Mouse (Mus musculus) lung, postnatal 10 days (tissue): ENCODE measurements around the gene Pole3.

Experiments
- DNase-seq: peaks from one replicate; pipeline ENCODE4 v3.0.0; 2021

The Pole3 gene

DNA sequence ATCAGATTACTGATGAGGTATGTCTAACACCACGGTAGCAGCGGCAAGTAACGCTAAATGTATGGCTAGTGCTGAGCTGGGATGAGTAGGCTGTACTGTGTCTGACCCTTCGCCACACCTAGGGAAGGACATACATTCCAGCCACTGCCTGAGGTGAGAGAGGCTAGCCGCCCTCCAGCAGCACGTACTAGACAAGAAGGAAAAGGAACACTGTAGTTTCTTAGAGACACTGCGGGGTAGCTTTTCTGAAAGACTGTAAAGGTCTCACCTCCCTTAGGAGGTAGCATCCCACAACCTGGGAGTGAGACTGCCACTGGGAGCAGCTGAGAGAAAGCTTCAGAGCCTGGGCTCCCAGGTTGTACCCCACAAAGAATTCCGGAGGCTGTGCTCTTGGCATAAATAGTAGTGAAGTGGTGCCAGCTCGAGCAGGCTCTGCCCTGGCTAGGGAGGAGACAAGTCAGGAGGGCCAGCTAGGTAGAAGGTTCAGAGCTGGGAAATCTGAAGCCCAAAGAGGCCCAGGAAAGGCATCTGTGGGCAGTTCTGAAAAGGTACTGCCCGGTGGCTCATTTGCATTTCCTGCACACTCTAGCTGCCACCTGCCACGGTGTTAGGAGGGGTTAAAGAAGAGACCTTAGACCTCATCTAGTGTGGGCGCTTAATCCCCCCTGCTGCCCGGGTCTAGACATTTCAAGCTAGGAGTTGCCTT is 6.3 kb downstream of the Pole3 start:
- DNase-seq: peak; percentile 36

DNA sequence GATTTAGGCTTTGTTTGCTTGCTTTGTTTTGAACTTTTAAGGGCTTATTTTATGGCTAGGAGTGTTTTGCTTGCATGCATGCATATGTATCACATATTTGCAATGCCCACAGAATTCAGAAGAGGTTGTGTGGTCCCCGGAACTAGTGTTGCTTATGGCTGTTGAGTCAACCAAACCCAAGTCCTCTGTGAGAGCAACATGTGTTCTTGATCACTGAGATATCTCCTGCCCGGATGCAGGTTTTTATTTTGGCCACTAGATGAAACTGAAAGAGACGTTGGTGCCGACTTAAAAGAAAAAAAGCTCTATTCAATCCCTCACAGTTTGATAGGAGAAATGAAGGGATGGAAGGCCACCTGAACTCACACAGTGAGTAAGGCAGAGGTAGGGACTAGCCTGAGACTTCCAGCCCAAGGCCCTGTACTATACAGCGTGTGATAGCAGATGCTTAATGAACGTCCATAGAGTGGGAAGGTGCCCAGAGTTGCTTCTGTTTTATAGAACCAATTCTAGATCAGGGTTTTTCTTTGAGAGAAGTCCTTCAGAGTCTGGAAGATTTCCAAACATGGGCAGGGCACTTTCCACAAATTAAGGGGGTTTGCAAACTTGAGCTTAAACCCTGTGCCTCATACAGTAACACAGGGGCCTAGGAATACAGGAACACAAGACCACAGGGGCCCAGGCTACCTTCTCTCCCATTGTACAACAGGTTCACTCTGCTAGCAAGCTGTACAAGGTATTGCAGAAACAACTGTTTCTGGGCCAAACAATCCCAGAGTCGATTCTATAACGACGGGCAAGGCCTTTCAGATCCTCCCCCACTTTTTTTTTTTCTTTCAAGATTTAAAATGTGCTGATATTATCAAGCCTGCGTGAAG is 7.1 kb downstream of the Pole3 start:
- DNase-seq: no peak

- DNase-seq: peak; percentile 25
Measured at GRCm38 (mm10) chr4:62517046-62517445, 7.8 kb downstream of the Pole3 start.

- no peak for DNase-seq
Measured at GRCm38 (mm10) chr4:62516579-62516978, 8.3 kb downstream of the Pole3 start.

DNA sequence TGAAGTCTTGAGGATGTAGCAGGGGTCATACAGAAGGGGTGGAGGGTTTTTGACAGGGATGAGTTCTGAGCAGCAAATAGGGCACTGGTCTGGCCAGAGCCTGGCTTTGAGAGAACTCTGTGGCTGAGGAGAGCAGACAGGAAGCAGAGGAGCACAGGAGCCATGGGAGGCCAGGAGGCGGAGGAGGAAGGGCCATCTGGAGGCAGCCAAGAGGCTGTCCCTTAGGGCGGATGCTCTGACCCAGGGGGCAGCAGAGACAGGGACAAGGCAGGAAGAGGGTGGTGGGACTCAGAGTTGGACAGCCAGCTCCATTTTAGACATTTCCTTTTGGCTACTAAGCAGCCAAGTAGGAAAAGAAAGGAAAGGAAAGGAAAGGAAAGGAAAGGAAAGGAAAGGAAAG is 8.8 kb downstream of the Pole3 start:
- DNase-seq: peak; percentile 78

GRCm38 (mm10) chr4:62515490-62515889 is 9.4 kb downstream of the Pole3 start:
- DNase-seq: no peak

DNA sequence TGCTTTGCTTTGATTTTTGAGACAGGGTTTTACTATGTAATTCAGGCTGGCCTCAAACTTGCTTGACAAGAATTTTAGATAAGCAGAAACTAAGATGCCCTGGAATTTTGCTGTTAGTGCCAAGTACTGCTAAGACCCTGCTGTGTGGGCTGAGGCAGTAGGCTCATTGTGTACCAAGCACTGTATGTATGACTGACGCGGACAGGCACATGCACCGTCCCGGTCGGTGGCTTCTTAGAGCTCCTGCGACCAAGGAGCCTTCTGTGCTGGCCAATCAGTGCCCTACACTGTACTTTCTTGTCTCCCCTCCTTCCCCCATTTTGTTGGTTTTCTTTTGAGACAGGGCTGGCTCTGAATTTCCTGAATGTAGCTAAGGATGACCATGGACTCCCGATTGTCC is 9.9 kb downstream of the Pole3 start:
- DNase-seq: no peak

DNA sequence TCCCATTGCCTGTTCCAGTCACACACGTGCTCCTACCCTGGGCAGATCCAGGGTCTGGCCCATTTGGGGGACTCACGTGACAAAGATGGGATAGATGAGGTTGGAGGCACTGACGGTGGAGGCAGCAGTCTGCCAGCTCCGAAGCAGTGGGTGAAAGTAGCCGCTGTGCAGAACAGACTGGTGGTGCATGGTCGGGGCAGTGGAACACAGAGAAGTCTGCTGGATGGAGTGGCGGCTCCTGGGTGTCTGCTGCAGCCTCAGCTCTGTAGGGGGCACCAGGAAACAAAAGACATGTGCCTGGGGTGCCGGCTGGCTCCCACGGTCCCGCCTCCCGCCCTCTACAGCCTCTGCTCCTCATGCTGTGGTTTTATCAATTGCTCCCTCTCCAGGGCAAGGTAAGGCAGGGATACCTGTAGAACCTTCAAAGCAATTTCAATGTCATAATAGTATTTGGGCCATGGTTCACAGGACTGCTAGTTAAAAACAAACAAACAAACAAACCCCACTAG is 10.8 kb downstream of the Pole3 start:
- no peak for DNase-seq

DNA sequence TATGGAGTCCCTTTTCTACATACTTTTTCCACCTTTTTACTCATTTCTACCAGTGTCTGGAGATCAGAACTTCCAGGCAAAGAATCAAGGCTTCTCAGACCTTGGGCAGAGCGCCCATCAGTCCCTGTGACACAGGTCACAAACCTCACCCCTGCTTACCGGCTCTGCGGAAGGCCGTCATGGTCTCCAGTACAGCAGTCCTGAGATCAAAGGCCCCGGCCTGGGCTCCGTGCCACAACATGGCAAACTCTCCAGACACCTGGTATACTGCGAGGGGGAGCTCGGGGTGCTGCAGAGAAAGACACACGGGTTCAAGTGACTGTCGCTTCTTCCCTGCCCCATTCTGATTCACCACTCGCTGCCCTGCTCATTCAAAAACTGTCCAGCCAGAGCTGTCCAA is 14.9 kb downstream of the Pole3 start:
- no peak for DNase-seq

DNA sequence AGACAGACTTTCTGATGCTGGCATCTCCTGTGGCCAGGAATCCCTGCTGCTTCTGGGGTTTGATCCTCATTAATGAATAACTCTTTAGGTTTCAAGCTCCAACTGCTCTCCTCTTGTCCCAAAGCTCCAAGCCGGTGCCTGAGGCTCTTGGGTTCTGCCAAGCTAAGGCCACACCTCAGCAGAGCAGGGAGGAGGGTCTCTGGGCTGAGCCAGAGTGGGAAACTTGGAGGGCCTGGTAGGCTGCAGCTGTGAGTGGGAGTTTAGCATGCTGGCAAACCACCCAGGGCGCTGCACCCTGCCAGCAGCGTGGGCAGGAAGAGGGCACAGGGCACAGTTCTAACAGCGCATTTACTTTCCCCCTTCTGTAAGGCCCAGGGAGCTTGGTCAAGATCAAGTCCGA is 16.0 kb downstream of the Pole3 start:
- DNase-seq: no peak

DNA sequence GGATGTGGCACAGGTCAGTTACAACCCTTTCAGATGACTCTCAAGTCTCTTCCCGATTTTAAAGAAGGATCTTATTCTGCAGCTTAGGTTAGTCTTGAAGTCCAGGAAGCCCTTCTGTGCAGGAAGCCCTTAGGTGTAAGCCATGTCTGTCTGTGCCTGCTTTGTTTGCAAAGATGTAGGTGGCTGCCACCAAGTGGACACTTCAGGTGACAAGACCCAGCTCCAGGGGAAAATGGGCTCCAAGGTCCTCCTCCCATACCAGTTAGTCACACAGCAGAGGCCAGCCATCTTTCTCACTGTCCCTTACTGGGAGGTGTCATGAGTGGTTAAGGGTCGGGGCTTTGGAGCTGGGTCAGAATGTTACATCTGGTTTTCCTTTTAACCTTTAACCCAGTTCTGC is 18.1 kb downstream of the Pole3 start:
- DNase-seq: no peak

DNA sequence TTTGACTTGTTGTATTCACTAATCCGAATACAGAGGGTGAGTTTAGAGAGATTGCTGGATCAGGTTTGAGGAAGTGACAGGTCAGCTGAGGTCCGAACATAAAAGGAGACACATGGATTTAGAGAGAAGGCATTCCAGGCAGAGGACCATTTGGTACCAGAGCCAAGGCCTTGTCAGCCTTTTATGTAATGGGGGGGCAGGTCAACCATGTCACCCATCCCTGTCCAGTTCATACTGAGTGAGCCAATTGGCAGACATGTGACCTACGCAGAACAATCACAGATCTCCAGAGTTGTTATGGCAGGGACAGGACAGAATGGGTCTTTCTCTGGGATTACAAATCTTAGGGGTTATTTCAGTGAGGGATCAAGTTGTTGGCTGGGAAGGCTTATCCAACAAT is 18.9 kb downstream of the Pole3 start:
- DNase-seq: no peak

DNA sequence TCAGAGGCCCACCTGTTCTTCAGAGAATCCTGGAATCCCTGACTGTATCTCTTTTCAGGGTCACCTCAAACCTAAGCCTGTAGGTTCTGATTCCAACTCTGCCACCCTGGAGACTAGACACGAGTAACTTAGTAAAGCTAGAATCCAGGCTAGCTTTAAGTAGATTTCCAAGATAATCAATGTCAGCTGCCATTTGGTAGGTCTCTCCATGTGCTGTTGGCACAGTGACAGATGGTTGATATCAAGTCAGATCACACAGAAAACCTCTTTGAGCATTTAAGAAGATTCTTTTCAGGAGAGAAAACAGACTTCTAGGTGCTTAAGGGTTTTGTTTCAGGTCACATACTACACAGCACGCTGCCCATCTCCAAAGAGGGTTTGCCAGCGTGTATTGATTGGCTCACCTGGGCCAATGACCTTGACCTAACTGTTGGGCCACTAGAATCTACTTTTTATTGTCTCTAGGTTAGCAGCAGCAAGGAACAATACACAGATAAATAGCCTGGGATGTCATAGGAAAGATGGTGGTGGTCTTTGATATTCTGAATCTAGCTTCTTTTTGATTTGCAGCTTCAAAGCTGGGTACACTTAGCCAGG is 21.4 kb downstream of the Pole3 start, which contains the start of gene Hdhd3:
TSS of gene Hdhd3 (minus strand) at position 94 of the 597 bp plus-strand sequence.
- DNase-seq: no peak

DNA sequence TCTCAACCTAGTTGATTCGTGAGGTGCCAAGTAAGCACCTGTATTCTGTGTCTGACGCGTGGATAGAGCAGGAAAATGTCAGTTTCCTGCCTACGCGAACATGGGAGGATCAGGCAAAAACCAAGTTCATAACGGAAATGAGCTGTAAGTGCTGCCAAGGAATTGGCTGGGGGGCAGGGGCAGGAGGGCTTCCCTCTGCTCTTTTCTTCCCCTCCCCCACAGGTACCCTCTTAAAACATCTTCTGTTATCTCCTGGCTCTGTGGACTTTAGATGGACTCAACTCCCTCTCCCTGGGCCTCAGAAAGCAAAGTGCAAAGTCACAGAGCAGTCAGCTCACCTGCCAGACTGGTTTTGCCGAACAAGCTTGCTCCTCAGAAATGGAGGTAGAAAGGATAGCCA is 21.9 kb downstream of the Pole3 start:
- DNase-seq: no peak

DNA sequence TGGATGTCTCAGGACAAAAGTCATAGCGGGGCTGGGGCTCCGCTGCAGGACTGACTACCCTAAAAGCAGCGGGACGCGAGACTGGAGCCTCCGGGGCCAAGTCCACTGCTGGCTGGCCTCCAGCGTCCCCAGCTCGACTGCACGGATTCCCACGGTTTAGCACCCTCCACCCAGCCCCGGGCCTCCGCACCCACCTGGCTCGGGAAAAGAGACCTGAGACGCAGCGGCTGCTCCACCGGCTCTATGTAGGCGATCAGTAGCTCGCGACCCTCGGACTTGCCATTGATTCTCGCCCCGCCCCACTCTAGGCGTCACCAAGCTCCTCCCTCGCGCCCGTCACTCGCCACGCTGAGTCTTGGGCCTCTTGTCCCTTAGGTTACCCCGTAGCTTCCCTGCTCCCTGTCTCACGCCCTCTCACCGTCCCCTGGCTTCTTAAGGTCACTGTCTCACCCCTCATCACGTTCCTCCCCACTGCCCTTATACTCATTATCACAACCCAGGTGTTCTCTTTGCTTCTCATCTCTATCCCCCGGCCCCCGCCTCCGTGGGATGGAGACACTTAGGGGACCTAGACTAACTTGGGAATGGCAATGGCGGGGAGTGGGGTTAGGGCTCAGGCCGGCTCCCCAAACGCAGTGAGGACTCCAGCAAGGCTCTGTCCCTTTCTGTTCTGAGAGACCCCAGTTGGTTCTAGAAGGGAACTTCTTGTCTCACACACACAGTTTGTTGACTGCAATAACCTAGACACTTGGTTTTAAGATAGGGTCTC is 22.7 kb downstream of the Pole3 start:
- peak; percentile 96 for DNase-seq

GRCm38 (mm10) chr4:62501534-62501933 is 23.3 kb downstream of the Pole3 start:
- DNase-seq: no peak

DNA sequence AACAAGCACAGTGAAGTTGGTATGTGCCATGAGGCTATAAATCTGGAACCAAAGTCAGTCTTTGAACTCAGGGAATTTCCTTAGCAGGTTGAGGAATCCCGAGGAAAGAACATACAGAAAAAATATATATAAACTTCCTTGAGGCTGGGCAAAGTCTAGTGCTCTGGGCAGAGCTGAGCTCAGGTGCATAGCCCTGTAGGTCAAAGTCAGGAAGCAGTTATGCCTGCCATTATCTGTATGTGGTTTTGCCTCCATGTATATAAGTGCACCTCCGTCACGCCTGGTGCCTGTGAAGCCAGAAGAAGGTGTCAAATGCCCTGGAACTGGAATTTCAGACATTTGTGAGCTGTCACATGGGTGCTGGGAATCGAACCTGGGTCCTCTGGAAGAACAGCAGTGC is 24.1 kb downstream of the Pole3 start:
- DNase-seq: no peak

DNA sequence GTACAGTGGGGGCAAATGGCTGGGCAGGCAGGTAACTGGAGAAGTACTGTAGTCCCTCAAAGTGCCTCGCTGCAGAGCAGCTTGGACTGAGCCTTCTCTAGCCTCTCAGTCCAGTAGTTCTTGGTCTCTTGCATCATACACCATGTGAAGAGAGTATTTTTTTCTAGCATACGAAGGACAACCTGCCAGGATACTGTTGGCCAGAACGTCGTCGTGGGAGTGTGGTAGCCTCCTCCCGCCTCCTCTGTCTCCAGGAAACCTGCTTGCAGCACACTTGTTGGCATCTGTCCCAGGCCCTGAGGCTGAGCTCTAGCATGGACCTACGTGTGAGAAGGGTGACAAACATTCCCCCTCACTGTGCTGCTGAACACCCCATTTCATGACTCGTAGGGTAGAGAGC is 28.1 kb downstream of the Pole3 start:
- DNase-seq: peak; percentile 77

DNA sequence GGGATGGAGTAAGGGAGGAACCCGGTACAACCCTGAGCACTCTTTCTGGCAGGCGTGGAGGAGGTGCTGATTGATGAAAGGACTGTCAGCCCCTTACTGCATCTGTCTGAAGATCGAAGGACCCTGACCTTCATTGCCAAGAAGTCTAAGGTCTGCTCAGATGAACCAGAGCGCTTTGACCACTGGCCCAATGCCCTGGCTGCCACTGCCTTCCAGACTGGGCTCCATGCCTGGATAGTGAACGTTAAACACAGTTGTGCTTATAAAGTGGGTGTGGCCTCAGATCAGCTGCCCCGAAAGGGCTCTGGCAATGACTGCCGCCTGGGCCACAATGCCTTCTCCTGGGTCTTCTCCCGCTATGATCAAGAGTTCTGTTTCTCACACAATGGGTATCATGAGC is 28.9 kb downstream of the Pole3 start:
- DNase-seq: peak; percentile 79

DNA sequence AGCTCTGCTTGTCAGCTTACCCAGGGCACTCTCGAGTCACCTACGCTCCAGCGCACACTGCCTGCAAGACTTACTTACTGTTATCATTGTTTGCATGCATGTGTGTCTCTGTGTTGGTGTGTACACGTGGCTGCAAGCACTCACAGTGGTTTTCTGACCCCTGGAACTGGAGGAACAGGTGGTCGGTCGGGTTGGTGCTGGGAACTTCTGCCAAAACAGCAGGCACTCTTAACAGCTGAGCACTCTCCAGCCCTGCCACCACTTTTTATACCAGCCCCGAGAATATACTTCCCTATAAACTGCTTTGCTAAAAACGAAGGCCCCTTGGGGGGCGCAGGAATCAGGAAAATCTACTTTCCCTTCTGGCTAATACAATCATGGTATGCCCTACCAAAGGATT is 30.6 kb downstream of the Pole3 start:
- no peak for DNase-seq

- no peak for DNase-seq
Measured at GRCm38 (mm10) chr4:62492682-62493081, 32.2 kb downstream of the Pole3 start.

- DNase-seq: no peak
Measured at GRCm38 (mm10) chr4:62487914-62488313, 37.0 kb downstream of the Pole3 start.

- no peak for DNase-seq
Measured at GRCm38 (mm10) chr4:62487172-62487571, 37.7 kb downstream of the Pole3 start.
